Mouse (Mus musculus): ENCODE data around the gene Mindy2.

Mindy2 gene

GRCm38 (mm10) chr9:70670381-70670780 lies 13.4 kb upstream of the Mindy2 start:
- in situ Hi-C loops (cut with MseI, MboI), result loop anchor here in 1 of 2 experiments (10.0 kb wide), 1 partner anchor 404 kb away; no protein-coding TSS in a partner anchor

GRCm38 (mm10) chr9:70669197-70669596 lies 12.2 kb upstream of the Mindy2 start:
- in situ Hi-C loops (cut with MseI, MboI), result no loop called here

- in situ Hi-C loops (cut with MseI, MboI), result no loop called here
These were observed 11.1 kb upstream of the Mindy2 start for GRCm38 (mm10) chr9:70668048-70668447.

GRCm38 (mm10) chr9:70666811-70667210 lies 9.8 kb upstream of the Mindy2 start:
- in situ Hi-C loops (cut with MseI, MboI), result no loop called here

GRCm38 (mm10) chr9:70665372-70666145 lies 8.6 kb upstream of the Mindy2 start:
- in situ Hi-C loops (cut with MseI, MboI), result no loop called here

GRCm38 (mm10) chr9:70664847-70665246 lies 7.9 kb upstream of the Mindy2 start:
- in situ Hi-C loops (cut with MseI, MboI), result no loop called here

- in situ Hi-C loops (cut with MseI, MboI), result no loop called here
These were observed 1.3 kb upstream of the Mindy2 start for GRCm38 (mm10) chr9:70658266-70658665.

GRCm38 (mm10) chr9:70656130-70657007 lies 605 bp downstream of the Mindy2 start, which contains the start of gene Gm10642:
Gm10642 (plus strand) TSS chr9:70656251.
- in situ Hi-C loops (cut with MseI, MboI), result no loop called here

- in situ Hi-C loops (cut with MseI, MboI), result no loop called here
These were observed 1.2 kb downstream of the Mindy2 start for GRCm38 (mm10) chr9:70655764-70656129.

- in situ Hi-C loops (cut with MseI, MboI), result no loop called here
These were observed 2.5 kb downstream of the Mindy2 start for GRCm38 (mm10) chr9:70654496-70654895.

GRCm38 (mm10) chr9:70653875-70654274 lies 3.1 kb downstream of the Mindy2 start:
- in situ Hi-C loops (cut with MseI, MboI), result no loop called here

GRCm38 (mm10) chr9:70652221-70652620 lies 4.8 kb downstream of the Mindy2 start:
- in situ Hi-C loops (cut with MseI, MboI), result no loop called here

GRCm38 (mm10) chr9:70650994-70651393 lies 6.0 kb downstream of the Mindy2 start:
- in situ Hi-C loops (cut with MseI, MboI), result no loop called here

- in situ Hi-C loops (cut with MseI, MboI), result no loop called here
These were observed 6.7 kb downstream of the Mindy2 start for GRCm38 (mm10) chr9:70650260-70650659.

- in situ Hi-C loops (cut with MseI, MboI), result no loop called here
These were observed 20.2 kb downstream of the Mindy2 start for GRCm38 (mm10) chr9:70636748-70637147.

GRCm38 (mm10) chr9:70631665-70632064 lies 25.3 kb downstream of the Mindy2 start:
- in situ Hi-C loops (cut with MseI, MboI), result no loop called here

- in situ Hi-C loops (cut with MseI, MboI), result no loop called here
These were observed 27.3 kb downstream of the Mindy2 start for GRCm38 (mm10) chr9:70629711-70630110.

- in situ Hi-C loops (cut with MseI, MboI), result no loop called here
These were observed 45.8 kb downstream of the Mindy2 start for GRCm38 (mm10) chr9:70611026-70611673.

GRCm38 (mm10) chr9:70602186-70602845 lies 54.7 kb downstream of the Mindy2 start:
- in situ Hi-C loops (cut with MseI, MboI), result no loop called here

- in situ Hi-C loops (cut with MseI, MboI), result no loop called here
These were observed 58.7 kb downstream of the Mindy2 start for GRCm38 (mm10) chr9:70598271-70598670.

- in situ Hi-C loops (cut with MseI, MboI), result no loop called here
These were observed 65.5 kb downstream of the Mindy2 start for GRCm38 (mm10) chr9:70591486-70591885.

GRCm38 (mm10) chr9:70590775-70591174 lies 66.2 kb downstream of the Mindy2 start:
- in situ Hi-C loops (cut with MseI, MboI), result no loop called here

Data from mouse trophoblast stem cell (cell line).